Mouse (Mus musculus): ENCODE results near the gene Brpf3. TPM values are rescaled to one million over a fixed set of nuclear protein-coding genes. Genes with fewer than 3 reads are reported as not detected.

Gene Brpf3
- polyA plus RNA-seq, 1 experiment, result 88.3 TPM

GRCm38 (mm10) chr17:28883941-28884516, 83.1 kb downstream of the Brpf3 start:
- no peak overlapping the region for H3K4me3 ChIP-seq (replicated peaks)
- TF ChIP-seq GATA1 (IDR thresholded peaks at IDR 0.05; ENCODE audit: low read length) (no peak), TAL1 (IDR thresholded peaks at IDR 0.05; ENCODE audit: low read length) (no peak)
- H3K4me1 ChIP-seq (ENCODE audit: control insufficient read depth), result peaks cover 25% of the 10 kb centered on the region
- H3K27me3 ChIP-seq (ENCODE audit: control insufficient read depth), result peaks cover 25% of the 10 kb centered on the region
- H3K36me3 ChIP-seq (ENCODE audit: control insufficient read depth), result no peaks in the 10 kb centered on the region
- H3K9me3 ChIP-seq (ENCODE audit: control insufficient read depth, low read length), result peaks cover 5% of the 10 kb centered on the region; the same call in 1 of the 2 replicates

GRCm38 (mm10) chr17:28885231-28885630, 84.3 kb downstream of the Brpf3 start:
- H3K27me3 ChIP-seq (ENCODE audit: control insufficient read depth), result peaks cover 21% of the 10 kb centered on the region
- H3K4me1 ChIP-seq (ENCODE audit: control insufficient read depth), result peaks cover 21% of the 10 kb centered on the region
- peaks cover 8% of the 10 kb centered on the region; the same call in 1 of the 2 replicates for H3K9me3 ChIP-seq (ENCODE audit: control insufficient read depth, low read length)
- H3K4me3 ChIP-seq (replicated peaks), result no peak overlapping the region
- H3K36me3 ChIP-seq (ENCODE audit: control insufficient read depth), result no peaks in the 10 kb centered on the region
- no peak for TF ChIP-seq GATA1 (IDR thresholded peaks at IDR 0.05; ENCODE audit: low read length)
- TF ChIP-seq TAL1 (IDR thresholded peaks at IDR 0.05; ENCODE audit: low read length), result no peak

DNA sequence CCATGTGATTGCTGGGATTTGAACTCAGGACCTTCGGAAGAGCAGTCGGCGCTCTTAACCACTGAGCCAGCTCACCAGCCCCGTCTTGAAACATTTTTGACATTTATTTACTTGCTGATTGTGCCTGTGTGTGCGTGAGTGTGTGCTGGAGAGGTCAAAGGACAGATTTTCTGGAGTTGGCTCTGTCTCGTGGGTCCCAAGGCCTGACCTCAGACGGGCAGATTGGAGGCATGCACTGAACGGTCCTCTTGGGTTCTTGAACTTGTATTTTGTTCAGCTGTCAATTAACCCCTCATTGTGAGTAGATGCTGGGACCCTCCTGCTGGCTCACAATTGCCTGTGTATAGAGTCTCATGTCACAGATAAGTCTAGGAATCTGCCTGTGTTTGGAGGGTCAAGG, 85.4 kb downstream of the Brpf3 start:
- Histone ChIP-seq H3K27me3 (ENCODE audit: control insufficient read depth) (peaks cover 13% of the 10 kb centered on the region), H3K9me3 (ENCODE audit: control insufficient read depth, low read length) (peaks cover 9% of the 10 kb centered on the region; the same call in 1 of the 2 replicates), H3K4me3 (replicated peaks) (no peak overlapping the region), H3K4me1 (ENCODE audit: control insufficient read depth) (peaks cover 16% of the 10 kb centered on the region), H3K36me3 (ENCODE audit: control insufficient read depth) (no peaks in the 10 kb centered on the region)
- TF ChIP-seq TAL1 (IDR thresholded peaks at IDR 0.05; ENCODE audit: low read length) (no peak), GATA1 (IDR thresholded peaks at IDR 0.05; ENCODE audit: low read length) (no peak)

Other genes with a start within 250 kb of the Brpf3 start
- not detected in 2 replicates for gene Clps, start 240.3 kb upstream of the Brpf3 start, polyA plus RNA-seq (2012)
- gene Lhfpl5, start 225.4 kb upstream of the Brpf3 start, polyA plus RNA-seq (2012), result not detected in 2 replicates
- gene Srpk1, start 178.4 kb upstream of the Brpf3 start, polyA plus RNA-seq (2012), result 1.4 and 1.5 TPM in 2 replicates
- gene Slc26a8, start 110.9 kb upstream of the Brpf3 start, polyA plus RNA-seq (2012), result 0.04 and 0.08 TPM in 2 replicates
- 1.5 and 2.2 TPM in 2 replicates for gene Mapk14, start 109.8 kb upstream of the Brpf3 start, polyA plus RNA-seq (2012)
- gene AC170998.1, start 75.0 kb upstream of the Brpf3 start, polyA plus RNA-seq (2012), result not detected in 2 replicates
- not detected in 2 replicates for gene Mapk13, start 31.8 kb upstream of the Brpf3 start, polyA plus RNA-seq (2012)
- not detected in 2 replicates for gene Pnpla1, start 57.3 kb downstream of the Brpf3 start, polyA plus RNA-seq (2012)
- gene 4930539E08Rik, start 114.2 kb downstream of the Brpf3 start, polyA plus RNA-seq (2012), result not detected in 2 replicates
- 0.09 and 0.37 TPM in 2 replicates for gene Pxt1, start 142.8 kb downstream of the Brpf3 start, polyA plus RNA-seq (2012)
- 11.3 and 19.7 TPM in 2 replicates for gene Kctd20, start 150.9 kb downstream of the Brpf3 start, polyA plus RNA-seq (2012)
- gene Stk38, start 206.9 kb downstream of the Brpf3 start, polyA plus RNA-seq (2012), result 4.2 and 4.4 TPM in 2 replicates
- gene Srsf3, start 231.5 kb downstream of the Brpf3 start, polyA plus RNA-seq (2012), result 3.2 and 16.8 TPM in 2 replicates